Mouse (Mus musculus): ENCODE measurements around the gene Gpld1. TPM values are rescaled to one million over a fixed set of nuclear protein-coding genes. Genes with fewer than 3 reads are reported as not detected.
A peak's percentile ranks its signal among the peaks of the same experiment; 100 is the strongest.
"Not testable (repeated sequence)": the region's sequence is repeated elsewhere in the genome, so short reads cannot be mapped to it uniquely, and the experiment has no call there.

Gene Gpld1
- polyA plus RNA-seq, 1 experiment from 2014 or later = 0.91 TPM

DNA sequence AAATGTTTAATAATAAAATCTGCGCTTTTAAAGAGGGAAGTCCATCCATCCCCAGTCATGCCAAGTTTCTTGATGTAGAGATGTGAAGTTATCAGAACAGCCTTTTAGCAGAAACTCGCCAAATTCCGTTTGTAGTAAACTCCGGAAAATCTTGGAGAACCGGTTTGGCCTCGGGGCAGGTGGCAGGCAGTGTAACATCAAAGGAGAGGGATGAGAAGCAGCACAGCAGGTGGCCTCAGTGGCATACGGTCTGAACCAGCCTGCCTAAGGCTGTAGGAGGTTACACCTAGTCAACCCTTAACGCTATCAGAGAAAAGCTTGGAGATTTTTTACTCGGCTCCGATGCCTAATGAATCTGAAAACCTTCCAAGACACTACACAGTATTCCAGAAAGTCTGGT lies 12.5 kb downstream of the Gpld1 start:
- Histone ChIP-seq H3K27me3 (ENCODE audit: low read depth, poor library complexity, severe bottlenecking) (peaks cover 20% of the 10 kb centered on the region), H3K4me1 (no peaks in the 10 kb centered on the region), H3K27ac (no peak overlapping the region), H3K36me3 (no peaks in the 10 kb centered on the region), H3K4me3 (no peak overlapping the region), H3K9me3 (replicated peaks) (no peaks in the 10 kb centered on the region)
- WGBS = 5% methylated on average over 10 of the region's 10 CpGs
- DNase-seq (ENCODE audit: low spot score) = no peak

- H3K4me3 ChIP-seq = no peak overlapping the region
- H3K27ac ChIP-seq = no peak overlapping the region
- peaks cover 20% of the 10 kb centered on the region for H3K27me3 ChIP-seq (ENCODE audit: low read depth, poor library complexity, severe bottlenecking)
- no peaks in the 10 kb centered on the region for H3K9me3 ChIP-seq (replicated peaks)
- no peaks in the 10 kb centered on the region for H3K4me1 ChIP-seq
- no peak for DNase-seq (ENCODE audit: low spot score)
- H3K36me3 ChIP-seq = no peaks in the 10 kb centered on the region
- 91% methylated on average over 11 of the region's 11 CpGs for WGBS
Observed at GRCm38 (mm10) chr13:24958671-24959070, 15.7 kb downstream of the Gpld1 start.

GRCm38 (mm10) chr13:24960084-24960483 lies 17.1 kb downstream of the Gpld1 start:
- Histone ChIP-seq H3K36me3 (no peaks in the 10 kb centered on the region), H3K27ac (no peak overlapping the region), H3K4me3 (no peak overlapping the region), H3K9me3 (replicated peaks) (no peaks in the 10 kb centered on the region), H3K27me3 (ENCODE audit: low read depth, poor library complexity, severe bottlenecking) (peaks cover 11% of the 10 kb centered on the region), H3K4me1 (no peaks in the 10 kb centered on the region; the same call in 1 of the 2 replicates)
- DNase-seq (ENCODE audit: low spot score) = no peak
- 84% methylated on average over 3 of the region's 3 CpGs for WGBS

DNA sequence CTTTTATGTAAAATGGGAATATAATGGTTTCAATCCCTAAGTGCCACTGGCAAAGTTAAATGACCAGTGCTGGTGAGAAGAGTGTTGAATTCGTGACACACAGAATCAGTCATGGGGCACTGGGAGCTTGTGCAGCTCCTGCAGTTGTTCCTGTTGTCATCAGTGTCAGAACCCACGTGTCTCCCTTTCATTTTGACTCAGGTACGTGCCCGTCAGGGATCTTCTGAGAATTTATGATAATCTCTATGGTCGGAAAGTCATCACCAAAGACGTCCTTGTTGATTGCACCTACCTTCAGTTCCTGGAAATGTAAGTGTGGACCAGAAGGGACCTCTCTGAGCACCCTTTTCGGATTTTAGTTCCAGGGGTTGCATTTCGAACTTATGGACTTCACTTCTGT lies 19.2 kb downstream of the Gpld1 start:
- WGBS = 87% methylated on average over 8 of the region's 8 CpGs
- H3K27ac ChIP-seq = no peak overlapping the region
- H3K9me3 ChIP-seq (replicated peaks) = no peaks in the 10 kb centered on the region
- DNase-seq (ENCODE audit: low spot score) = no peak
- H3K4me3 ChIP-seq = no peak overlapping the region
- peaks cover 9% of the 10 kb centered on the region for H3K27me3 ChIP-seq (ENCODE audit: low read depth, poor library complexity, severe bottlenecking)
- peaks cover 8% of the 10 kb centered on the region; the same call in 1 of the 2 replicates for H3K4me1 ChIP-seq
- no peaks in the 10 kb centered on the region for H3K36me3 ChIP-seq

DNA sequence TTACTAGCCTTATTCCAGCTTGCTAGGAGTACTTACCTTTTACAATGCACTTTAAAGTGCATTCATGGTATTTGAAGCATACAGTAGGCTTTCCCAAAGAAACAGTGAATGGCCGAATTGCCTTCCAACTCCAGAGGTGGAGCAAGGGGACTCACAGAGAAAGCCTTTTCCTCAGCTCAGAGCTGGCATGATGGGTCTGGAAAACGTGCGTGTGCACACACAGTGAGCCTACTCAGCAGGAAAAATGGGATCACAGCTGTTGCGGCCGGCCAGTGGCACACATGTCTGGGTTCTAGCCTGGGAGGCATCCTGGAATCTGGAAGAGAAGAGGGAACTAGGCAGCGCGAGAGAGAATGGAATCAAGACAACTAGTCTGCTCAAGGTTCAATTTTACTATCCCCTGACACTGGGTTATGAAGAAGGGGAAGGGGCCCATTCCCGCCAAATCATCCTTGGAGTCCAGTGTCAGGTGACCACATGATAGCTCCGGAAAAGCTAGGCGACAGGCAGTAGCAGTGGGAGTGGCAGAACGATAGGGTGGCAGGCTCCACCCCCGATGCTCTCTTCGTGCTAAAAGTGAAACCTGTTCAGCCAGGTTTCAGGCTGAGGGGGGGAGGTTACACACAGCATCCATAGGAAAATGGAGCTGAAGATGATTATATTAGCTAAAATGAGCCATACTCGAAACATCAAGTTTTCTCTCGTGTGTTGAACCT lies 22.3 kb downstream of the Gpld1 start:
- H3K4me3 ChIP-seq = peak overlapping the region; percentile 38
- no peaks in the 10 kb centered on the region for H3K36me3 ChIP-seq
- H3K4me1 ChIP-seq = peaks cover 8% of the 10 kb centered on the region; the same call in 1 of the 2 replicates
- H3K9me3 ChIP-seq (replicated peaks) = no peaks in the 10 kb centered on the region
- no peak overlapping the region for H3K27ac ChIP-seq
- H3K27me3 ChIP-seq (ENCODE audit: low read depth, poor library complexity, severe bottlenecking) = peaks cover 9% of the 10 kb centered on the region
- DNase-seq (ENCODE audit: low spot score) = peak; percentile 36
- 24% methylated on average over 15 of the region's 15 CpGs for WGBS

GRCm38 (mm10) chr13:24965846-24966201 lies 22.9 kb downstream of the Gpld1 start:
- peak overlapping the region; percentile 38 for H3K4me3 ChIP-seq
- no peak for DNase-seq (ENCODE audit: low spot score)
- H3K4me1 ChIP-seq = peaks cover 8% of the 10 kb centered on the region; the same call in 1 of the 2 replicates
- peaks cover 9% of the 10 kb centered on the region for H3K27me3 ChIP-seq (ENCODE audit: low read depth, poor library complexity, severe bottlenecking)
- no peaks in the 10 kb centered on the region for H3K36me3 ChIP-seq
- H3K9me3 ChIP-seq (replicated peaks) = no peaks in the 10 kb centered on the region
- WGBS = 48% methylated on average over 5 of the region's 5 CpGs
- H3K27ac ChIP-seq = no peak overlapping the region

- not testable (repeated sequence) for H3K36me3 ChIP-seq; H3K27ac ChIP-seq; DNase-seq (ENCODE audit: low spot score); H3K4me1 ChIP-seq; H3K9me3 ChIP-seq (replicated peaks); H3K4me3 ChIP-seq; H3K27me3 ChIP-seq (ENCODE audit: low read depth, poor library complexity, severe bottlenecking)
- WGBS = 92% methylated on average over 3 of the region's 3 CpGs
Observed at GRCm38 (mm10) chr13:24971776-24972175, 28.8 kb downstream of the Gpld1 start.

- H3K4me1 ChIP-seq = no peaks in the 10 kb centered on the region
- no peaks in the 10 kb centered on the region for H3K27me3 ChIP-seq (ENCODE audit: low read depth, poor library complexity, severe bottlenecking)
- no peaks in the 10 kb centered on the region for H3K9me3 ChIP-seq (replicated peaks)
- H3K36me3 ChIP-seq = no peaks in the 10 kb centered on the region
- DNase-seq (ENCODE audit: low spot score) = no peak
- WGBS = 82% methylated on average over 4 of the region's 4 CpGs
- H3K27ac ChIP-seq = no peak overlapping the region
- no peak overlapping the region for H3K4me3 ChIP-seq
Observed at GRCm38 (mm10) chr13:24976384-24976783, 33.4 kb downstream of the Gpld1 start.

DNA sequence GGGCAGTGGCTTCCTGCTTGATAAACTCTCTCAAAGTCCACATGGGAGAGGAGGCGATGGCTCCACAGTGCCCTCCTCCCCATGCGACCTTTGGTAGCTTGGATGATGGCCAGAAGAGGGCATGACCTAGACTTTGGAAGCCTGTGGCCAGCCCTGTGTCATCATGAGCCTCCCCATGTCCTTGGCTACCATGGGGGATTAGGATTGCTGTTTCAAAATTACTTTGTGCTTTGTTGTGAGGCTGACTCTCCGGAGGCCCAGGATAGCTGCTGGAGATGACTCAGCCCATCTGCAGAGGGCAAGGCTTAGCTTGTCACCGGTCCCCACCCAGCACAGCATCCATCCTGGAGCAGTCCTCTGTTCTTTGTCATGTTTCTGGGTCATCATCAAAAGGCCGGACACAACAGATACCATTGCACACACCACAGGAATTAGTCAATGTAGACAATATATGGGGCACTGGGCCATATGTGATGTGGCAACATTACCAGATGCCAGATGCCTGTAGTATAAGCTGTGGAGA lies 34.9 kb downstream of the Gpld1 start:
- DNase-seq (ENCODE audit: low spot score) = no peak
- Histone ChIP-seq H3K36me3 (no peaks in the 10 kb centered on the region), H3K27me3 (ENCODE audit: low read depth, poor library complexity, severe bottlenecking) (no peaks in the 10 kb centered on the region), H3K4me1 (no peaks in the 10 kb centered on the region), H3K9me3 (replicated peaks) (no peaks in the 10 kb centered on the region), H3K4me3 (no peak overlapping the region), H3K27ac (no peak overlapping the region)
- WGBS = 91% methylated on average over 5 of the region's 5 CpGs

DNA sequence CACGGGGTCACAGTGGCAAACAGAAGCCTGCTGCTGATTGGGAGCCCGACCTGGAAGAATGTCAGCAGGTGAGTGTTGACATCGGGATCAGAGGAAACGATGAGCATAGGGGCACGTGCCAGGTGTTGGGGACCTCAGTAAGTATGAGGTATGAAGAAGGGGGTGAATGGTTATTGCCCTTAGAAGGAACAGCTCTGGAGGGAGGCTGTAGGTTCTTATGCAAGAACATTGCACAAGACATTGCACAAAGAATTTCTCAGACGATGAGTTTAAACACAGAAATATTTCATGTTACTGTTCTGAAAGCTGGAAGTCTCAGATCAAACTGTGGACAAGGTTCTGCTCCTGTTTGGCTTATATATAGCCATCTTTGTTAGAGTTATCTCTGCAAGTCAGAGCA lies 38.1 kb downstream of the Gpld1 start:
- Histone ChIP-seq H3K27me3 (ENCODE audit: low read depth, poor library complexity, severe bottlenecking) (no peaks in the 10 kb centered on the region), H3K27ac (no peak overlapping the region), H3K36me3 (no peaks in the 10 kb centered on the region), H3K4me1 (no peaks in the 10 kb centered on the region), H3K9me3 (replicated peaks) (no peaks in the 10 kb centered on the region), H3K4me3 (no peak overlapping the region)
- 90% methylated on average over 6 of the region's 6 CpGs for WGBS
- no peak for DNase-seq (ENCODE audit: low spot score)

DNA sequence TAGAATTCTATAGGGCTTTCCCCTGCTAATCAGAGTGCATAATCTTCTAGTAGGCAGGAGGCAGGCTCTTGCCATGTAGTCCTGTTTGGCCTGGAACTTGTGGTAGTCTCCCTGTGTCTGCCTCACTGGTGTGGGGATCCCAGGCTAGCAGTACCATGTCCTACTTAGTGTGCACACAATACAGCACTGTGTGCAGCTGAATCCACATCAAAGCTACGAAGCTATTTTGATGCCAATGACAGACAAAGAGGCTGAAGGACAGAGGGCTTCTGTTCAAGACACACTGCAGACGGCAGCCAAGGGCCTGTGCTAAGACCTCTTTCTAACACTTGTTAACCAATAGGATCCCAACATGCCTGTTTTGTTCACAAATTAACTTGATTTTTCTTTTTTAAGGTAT lies 42.5 kb downstream of the Gpld1 start:
- WGBS = 84% methylated on average over 2 of the region's 2 CpGs

GRCm38 (mm10) chr13:24988391-24988790 lies 45.4 kb downstream of the Gpld1 start:
- peak; percentile 39 for DNase-seq (ENCODE audit: low spot score)
- peaks cover 33% of the 10 kb centered on the region for H3K36me3 ChIP-seq
- H3K27ac ChIP-seq = no peak overlapping the region
- H3K4me1 ChIP-seq = no peaks in the 10 kb centered on the region
- 50% methylated on average over 7 of the region's 7 CpGs for WGBS
- H3K9me3 ChIP-seq (replicated peaks) = no peaks in the 10 kb centered on the region
- H3K27me3 ChIP-seq (ENCODE audit: low read depth, poor library complexity, severe bottlenecking) = no peaks in the 10 kb centered on the region
- no peak overlapping the region for H3K4me3 ChIP-seq

More for the DNA sequence above, 42.5 kb downstream of the Gpld1 start:
- Histone ChIP-seq H3K27me3 (ENCODE audit: low read depth, poor library complexity, severe bottlenecking) (no peaks in the 10 kb centered on the region), H3K4me1 (no peaks in the 10 kb centered on the region), H3K36me3 (peaks cover 11% of the 10 kb centered on the region), H3K4me3 (no peak overlapping the region), H3K27ac (no peak overlapping the region), H3K9me3 (replicated peaks) (no peaks in the 10 kb centered on the region)
- no peak for DNase-seq (ENCODE audit: low spot score)

GRCm38 (mm10) chr13:24989006-24989405 lies 46.1 kb downstream of the Gpld1 start:
- no peaks in the 10 kb centered on the region for H3K4me1 ChIP-seq
- DNase-seq (ENCODE audit: low spot score) = no peak

More at GRCm38 (mm10) chr13:24989006-24989405, 46.1 kb downstream of the Gpld1 start:
- WGBS = 90% methylated on average over 6 of the region's 6 CpGs
- Histone ChIP-seq H3K27me3 (ENCODE audit: low read depth, poor library complexity, severe bottlenecking) (no peaks in the 10 kb centered on the region), H3K36me3 (peaks cover 39% of the 10 kb centered on the region), H3K27ac (no peak overlapping the region), H3K4me3 (no peak overlapping the region), H3K9me3 (replicated peaks) (no peaks in the 10 kb centered on the region)

Measured in limb, embryonic 10.5 days (tissue).